Mouse (Mus musculus) cerebellum, adult 2 months (tissue): ENCODE data around the gene Dnah3. TPM values are rescaled to one million over a fixed set of nuclear protein-coding genes. Genes with fewer than 3 reads are reported as not detected.
A peak's percentile ranks its signal among the peaks of the same experiment; 100 is the strongest.

ENCODE experiments used
- DNase-seq, 2 experiments: peaks; one replicate each; pipeline ENCODE4 v3.0.0; 2021
- H3K27ac ChIP-seq: fragments of 200-500 bp; 2 replicates; pipeline ENCODE4 v1.5.1; 2012; ENCODE audit warnings: low read length, control low read depth, inconsistent platforms; ENCODE audit not compliant: insufficient read depth
- H3K27me3 ChIP-seq: fragments of 200-500 bp; 2 replicates; pipeline ENCODE4 v1.6.1; 2012; ENCODE audit warnings: inconsistent platforms, mild to moderate bottlenecking, low read length, moderate library complexity; ENCODE audit not compliant: control insufficient read depth, insufficient read depth
- H3K4me1 ChIP-seq: fragments of 200-500 bp; 2 replicates; pipeline ENCODE4 v1.6.1; 2011; ENCODE audit warnings: low read length; ENCODE audit not compliant: control insufficient read depth, insufficient read depth
- H3K4me3 ChIP-seq: fragments of 200-500 bp; replicated peaks from 2 replicates; pipeline ENCODE3; 2011; ENCODE audit warnings: mild to moderate bottlenecking, low read depth, low read length, control low read depth; ENCODE audit not compliant: insufficient read depth
- CTCF ChIP-seq: fragments of 200-500 bp; IDR thresholded peaks from 2 replicates; pipeline ENCODE4 v1.5.1; 2011; ENCODE audit warnings: low read depth, mild to moderate bottlenecking, control low read depth, low read length, moderate library complexity, borderline replicate concordance; ENCODE audit not compliant: insufficient read depth
- POLR2A ChIP-seq: fragments of 200-500 bp; IDR thresholded peaks from 2 replicates; pipeline ENCODE4 v1.6.1; 2011; ENCODE audit warnings: low read length, control low read depth, borderline replicate concordance; ENCODE audit not compliant: insufficient read depth
- WGBS: fragments of 180-500 bp; shearing (Covaris S2); methylation state at CpG from one replicate; pipeline ENCODE4 v1.1.7; 2018; 5-methylcytosine and 5-hydroxymethylcytosine counted together
- polyA plus RNA-seq: library from polyadenylated mRNA; depleted of rRNA; stranded (reverse); fragments of >200 nt; gene quantifications from 2 replicates; pipeline ENCODE4 v1.2.3, GENCODE M21; 2012

The Dnah3 gene
- polyA plus RNA-seq, 1 experiment: 0.20 TPM

DNA sequence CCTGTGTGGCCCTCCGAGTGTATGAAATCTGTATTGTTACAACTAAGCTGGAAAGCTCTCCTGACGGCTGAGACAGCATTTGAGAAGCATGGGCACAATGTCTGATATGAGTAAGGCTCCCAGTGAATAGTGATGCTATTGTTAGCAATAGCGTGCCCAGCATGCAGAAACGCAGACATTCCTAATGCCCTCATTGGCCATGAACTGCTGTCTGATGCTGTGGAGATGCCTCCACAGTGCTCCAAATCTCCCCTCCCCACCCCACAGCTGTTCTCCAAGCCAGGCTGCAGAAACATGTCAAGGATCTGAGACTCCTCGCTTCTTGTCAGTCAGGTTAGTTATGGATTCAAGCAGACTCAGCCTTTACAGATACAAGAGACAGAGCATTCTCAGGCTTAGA lies 58.7 kb downstream of the Dnah3 start:
- H3K4me3 ChIP-seq: no peak overlapping the region
- 22% methylated on average over 5 of the region's 5 CpGs for WGBS
- no peak for TF ChIP-seq CTCF
- TF ChIP-seq POLR2A: no peak
- no peaks in the 10 kb centered on the region for H3K27me3 ChIP-seq
- no peak overlapping the region for H3K27ac ChIP-seq
- DNase-seq: peak in 1 of 2 experiments; percentile 11
- no peaks in the 10 kb centered on the region for H3K4me1 ChIP-seq

DNA sequence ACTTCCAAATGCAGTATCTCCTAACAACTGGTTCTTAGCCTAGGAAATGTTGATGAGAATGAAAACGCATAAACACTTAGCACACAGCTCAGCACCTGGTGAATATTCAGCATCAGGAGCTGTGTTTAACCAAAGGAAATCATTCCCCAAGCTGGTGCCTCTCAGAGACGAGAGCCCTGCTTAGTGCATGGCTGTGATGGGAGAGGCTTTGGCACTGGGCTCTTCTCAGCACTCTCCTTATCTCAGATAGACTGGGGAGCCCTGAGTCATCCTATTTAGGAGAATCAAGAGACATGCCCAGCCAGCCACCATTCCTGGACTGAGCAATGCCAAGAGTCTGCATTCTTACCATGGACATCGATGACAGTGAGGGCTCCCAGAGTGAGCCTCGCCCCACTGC lies 60.1 kb downstream of the Dnah3 start:
- no peak for TF ChIP-seq POLR2A
- TF ChIP-seq CTCF: no peak
- no peak for DNase-seq
- H3K4me1 ChIP-seq: no peaks in the 10 kb centered on the region
- no peak overlapping the region for H3K27ac ChIP-seq
- no peaks in the 10 kb centered on the region for H3K27me3 ChIP-seq
- no peak overlapping the region for H3K4me3 ChIP-seq
- WGBS: 73% methylated on average over 4 of the region's 4 CpGs

DNA sequence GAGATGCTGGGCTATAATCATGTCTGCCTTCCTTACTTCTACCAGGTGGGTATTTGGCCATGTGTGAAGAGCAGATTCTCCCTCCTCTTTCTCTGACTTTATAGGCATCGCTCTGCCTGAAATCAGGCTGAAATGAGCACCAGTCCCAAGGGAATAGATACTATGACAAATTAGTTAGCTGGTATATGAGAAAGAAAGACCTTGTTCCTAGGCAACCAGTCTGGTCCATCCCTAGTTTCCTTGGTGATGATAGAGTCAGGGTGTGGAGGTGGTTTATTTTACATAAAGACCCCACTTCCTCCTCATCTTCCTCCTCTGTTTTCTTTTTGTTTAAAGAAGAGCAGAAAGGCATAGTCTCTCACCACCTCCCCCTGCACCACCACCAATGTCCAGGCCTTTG lies 60.5 kb downstream of the Dnah3 start:
- 57% methylated on average over 1 of the region's 1 CpGs for WGBS
- no peak for TF ChIP-seq CTCF
- no peak for TF ChIP-seq POLR2A
- no peaks in the 10 kb centered on the region for H3K4me1 ChIP-seq
- H3K27ac ChIP-seq: no peak overlapping the region
- H3K27me3 ChIP-seq: no peaks in the 10 kb centered on the region
- H3K4me3 ChIP-seq: no peak overlapping the region
- DNase-seq: no peak

DNA sequence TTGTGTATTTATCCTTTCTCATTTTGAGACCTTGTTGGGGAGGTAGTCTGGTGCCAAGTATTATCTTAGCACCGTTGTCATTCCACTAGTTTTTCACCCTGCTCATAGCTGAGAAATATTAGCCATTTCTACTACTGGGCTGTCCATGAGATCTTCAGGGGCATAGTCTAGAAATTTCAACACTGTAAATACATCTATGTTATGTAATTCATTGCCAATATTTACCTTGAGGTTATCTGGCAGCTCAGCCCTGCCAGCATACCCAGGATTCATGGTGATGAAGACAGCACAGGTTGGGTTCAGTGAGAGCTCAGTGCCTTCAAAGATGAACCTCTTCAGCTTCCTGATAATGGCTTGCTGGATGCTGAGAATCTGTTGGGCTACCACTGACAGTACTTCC lies 66.4 kb downstream of the Dnah3 start:
- Histone ChIP-seq H3K27me3 (no peaks in the 10 kb centered on the region), H3K4me1 (no peaks in the 10 kb centered on the region), H3K4me3 (no peak overlapping the region), H3K27ac (no peak overlapping the region)
- no peak for DNase-seq
- no peak for TF ChIP-seq CTCF
- no peak for TF ChIP-seq POLR2A
- 90% methylated on average over 1 of the region's 1 CpGs for WGBS

DNA sequence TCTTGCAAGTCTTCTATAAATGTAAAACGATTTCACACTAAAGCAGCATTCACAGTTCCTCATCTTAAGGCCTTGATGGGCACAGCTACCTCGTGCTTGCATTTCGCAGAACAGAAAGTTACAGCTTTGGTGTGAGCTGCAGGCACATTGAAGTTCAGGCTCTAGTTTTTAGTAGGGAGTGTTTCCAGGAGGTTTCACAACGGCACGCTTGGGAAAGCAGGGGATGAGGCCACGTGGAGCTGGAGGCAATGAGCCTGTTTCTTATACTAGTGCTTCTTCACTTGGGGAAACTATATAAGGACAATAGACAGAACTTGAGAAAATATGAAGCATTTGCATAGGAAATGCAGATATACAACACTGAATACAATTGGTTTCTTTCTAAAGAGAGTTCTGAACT lies 98.0 kb downstream of the Dnah3 start:
- H3K27ac ChIP-seq: no peak overlapping the region
- no peaks in the 10 kb centered on the region for H3K27me3 ChIP-seq
- WGBS: 63% methylated on average over 6 of the region's 6 CpGs
- no peak overlapping the region for H3K4me3 ChIP-seq
- TF ChIP-seq POLR2A: no peak
- no peaks in the 10 kb centered on the region for H3K4me1 ChIP-seq
- no peak for DNase-seq

DNA sequence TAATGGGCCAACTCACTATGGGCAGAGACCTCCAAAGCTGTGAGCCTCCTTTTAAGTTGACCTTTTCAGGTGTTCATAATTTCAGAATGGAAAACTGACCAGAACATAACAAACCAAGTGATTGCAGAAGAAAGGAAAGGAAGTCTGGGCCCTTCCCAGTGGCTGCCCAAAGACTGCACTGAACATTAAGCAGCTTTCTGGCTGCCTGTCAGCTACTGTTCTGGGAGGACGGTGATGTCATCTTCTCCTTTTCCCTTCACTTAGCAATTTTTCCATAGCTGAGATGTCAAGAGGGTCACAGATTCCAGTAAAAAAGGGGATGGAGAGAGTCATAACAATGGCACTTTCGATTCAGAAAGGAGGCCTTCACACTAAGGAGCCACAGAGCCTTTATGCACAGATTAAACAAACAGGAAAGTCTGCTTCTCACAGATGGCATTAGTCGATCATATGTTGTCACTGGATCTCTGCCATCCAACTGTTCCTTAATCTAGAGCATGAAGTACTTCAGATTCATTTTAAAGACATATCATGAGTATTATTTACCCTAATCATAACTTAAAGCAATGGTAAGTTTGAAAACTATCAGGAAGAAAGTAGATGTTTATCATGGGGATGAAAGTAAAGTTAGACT lies 109.7 kb downstream of the Dnah3 start:
- DNase-seq: peak; percentile 12 to 43
- Histone ChIP-seq H3K4me3 (no peak overlapping the region), H3K27ac (no peak overlapping the region), H3K4me1 (no peaks in the 10 kb centered on the region; the same call in 1 of the 2 replicates), H3K27me3 (no peaks in the 10 kb centered on the region)
- TF ChIP-seq CTCF: no peak
- 14% methylated on average over 3 of the region's 3 CpGs for WGBS

DNA sequence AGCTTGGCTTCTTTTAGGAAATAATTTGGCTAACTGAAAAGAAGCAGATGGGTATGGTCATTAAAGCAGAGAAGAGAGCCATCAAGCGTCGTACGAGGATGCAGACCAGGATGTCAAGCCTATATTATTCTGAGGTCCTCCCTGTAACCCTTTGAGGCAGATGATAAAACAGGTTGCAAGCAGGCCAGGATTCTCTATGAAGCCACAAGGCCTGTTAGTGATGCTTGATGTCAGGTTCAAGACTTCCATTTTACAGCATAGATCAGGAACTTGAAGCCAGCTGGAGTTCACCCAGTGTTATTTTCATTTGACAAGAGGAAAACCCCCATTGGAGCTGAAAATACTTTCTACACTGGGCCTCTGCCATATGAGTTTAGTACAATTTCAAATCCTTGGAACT lies 114.9 kb downstream of the Dnah3 start:
- Histone ChIP-seq H3K4me3 (no peak overlapping the region), H3K4me1 (no peaks in the 10 kb centered on the region; the same call in 1 of the 2 replicates), H3K27me3 (no peaks in the 10 kb centered on the region), H3K27ac (no peak overlapping the region)
- TF ChIP-seq POLR2A (no peak), CTCF (no peak)
- WGBS: 43% methylated on average over 3 of the region's 3 CpGs
- DNase-seq: no peak

DNA sequence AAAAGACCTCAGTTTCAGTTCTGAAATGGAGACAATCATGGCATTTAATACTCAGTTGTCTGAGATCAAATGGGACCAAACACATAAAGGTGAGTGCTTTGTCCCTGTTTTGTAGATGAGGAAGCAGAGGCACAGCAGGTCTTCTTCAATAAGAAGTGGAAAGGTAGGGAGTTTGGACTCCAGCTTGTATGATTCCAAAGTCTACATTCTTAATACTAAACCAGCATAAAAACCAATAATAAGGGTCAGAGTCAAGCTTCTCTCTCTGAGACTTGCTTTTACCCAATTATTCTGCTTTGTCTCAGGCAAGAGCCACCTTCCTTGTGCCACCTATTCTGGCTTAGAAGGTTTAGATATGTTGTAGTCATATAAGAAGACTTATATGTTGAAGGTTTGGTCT lies 116.5 kb downstream of the Dnah3 start:
- Histone ChIP-seq H3K4me3 (no peak overlapping the region), H3K27ac (no peak overlapping the region), H3K4me1 (no peaks in the 10 kb centered on the region), H3K27me3 (no peaks in the 10 kb centered on the region)
- TF ChIP-seq POLR2A: no peak
- no peak for TF ChIP-seq CTCF
- DNase-seq: no peak
